Comparison of ENCODE assay signal across 12 mouse cellular contexts in the genomic region with DNA sequence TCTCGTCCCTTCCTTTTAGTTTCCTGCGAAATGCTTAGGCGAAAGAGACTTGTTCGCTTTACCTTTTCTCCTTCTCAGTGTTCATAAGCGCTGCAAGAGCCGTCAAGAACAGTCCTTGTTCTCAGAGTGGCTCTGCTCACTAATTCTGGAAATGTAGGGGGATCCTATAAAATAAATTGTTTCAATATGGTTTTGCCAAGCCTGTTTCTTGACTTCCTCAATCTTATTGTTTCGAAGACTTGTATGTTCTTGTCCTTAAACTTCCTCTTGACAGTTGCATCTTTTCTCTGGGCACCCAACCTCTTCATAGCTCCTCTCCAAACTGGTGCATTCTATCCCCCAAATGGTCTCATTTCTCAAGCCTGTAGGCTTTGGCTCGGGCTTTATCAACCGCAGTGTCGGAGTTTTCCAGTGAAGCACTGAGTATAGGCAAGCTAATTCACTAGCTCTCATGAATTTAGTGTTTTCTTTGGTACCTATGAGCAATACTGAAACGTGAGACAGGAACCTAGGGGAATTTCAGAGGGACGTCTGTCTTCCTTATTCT. TPM values are rescaled to one million over a fixed set of nuclear protein-coding genes. Genes with fewer than 3 reads are reported as not detected.
DNase-seq lines count a peak whose midpoint lies in the region; ATAC-seq and TF ChIP-seq lines count a peak whose summit lies in the region.
"Had no signal": no experiment of that assay in that cellular context is flagged by ENCODE, and none has a peak within 500 bp of the region (broad histone marks: within the 10 kb centered on the region; RNA-seq: fewer than 3 reads in every experiment).

No protein-coding gene starts in this region.

- DNase-seq in cerebellum, postnatal 10 days = peak; percentile 63 to 76
- DNase-seq in midbrain, postnatal 0 days (ENCODE audit: low spot score) = no peak
- DNase-seq in heart, adult 9 months (ENCODE audit: low spot score in 2 of 2) = no peak
- DNase-seq in layer of hippocampus, postnatal 36 days = no peak
- no peak for DNase-seq in lung, adult 18-20 months
- no peak for DNase-seq in heart, embryonic 10.5 days (ENCODE audit: low spot score)
- DNase-seq: adrenal gland, adult 8-10 months had no signal

- H3K27me3 ChIP-seq in embryonic facial prominence, embryonic 12.5 days = peaks cover 68% of the 10 kb centered on the region
- peaks cover 30% of the 10 kb centered on the region for H3K27me3 ChIP-seq in hindbrain, embryonic 16.5 days (replicated peaks; ENCODE audit: control insufficient read depth, insufficient read depth, low read length)
- peaks cover 52% of the 10 kb centered on the region for H3K27me3 ChIP-seq in midbrain, postnatal 0 days (ENCODE audit: insufficient read depth, low read length)
- H3K27me3 ChIP-seq in heart, embryonic 10.5 days (ENCODE audit: insufficient read depth, poor library complexity, severe bottlenecking) = peaks cover 99% of the 10 kb centered on the region

- no peak overlapping the region for H3K27ac ChIP-seq in embryonic facial prominence, embryonic 12.5 days
- peak overlapping the region; percentile 75 for H3K27ac ChIP-seq in hindbrain, embryonic 16.5 days (ENCODE audit: low read depth, low read length)
- no peak overlapping the region; the same call in 1 of the 2 replicates for H3K27ac ChIP-seq in midbrain, postnatal 0 days (ENCODE audit: low read depth, low read length)
- no peak overlapping the region for H3K27ac ChIP-seq in heart, embryonic 10.5 days

- WGBS in embryonic facial prominence, embryonic 12.5 days = 1% methylated on average over 12 of the region's 12 CpGs
- 8% methylated on average over 12 of the region's 12 CpGs for WGBS in hindbrain, embryonic 16.5 days
- 11% methylated on average over 12 of the region's 12 CpGs for whole genome bisulfite sequencing in midbrain, postnatal 0 days
- 2% methylated on average over 12 of the region's 12 CpGs for WGBS in heart, embryonic 10.5 days

- no peak for TF ChIP-seq CTCF in midbrain, postnatal 0 days (IDR thresholded peaks at IDR 0.05)

- H3K9me3 ChIP-seq in embryonic facial prominence, embryonic 12.5 days = no peaks in the 10 kb centered on the region
- H3K9me3 ChIP-seq in hindbrain, embryonic 16.5 days (ENCODE audit: control insufficient read depth, low read length) = no peaks in the 10 kb centered on the region
- no peaks in the 10 kb centered on the region for H3K9me3 ChIP-seq in midbrain, postnatal 0 days (ENCODE audit: low read length)
- H3K9me3 ChIP-seq in heart, embryonic 10.5 days = no peaks in the 10 kb centered on the region

- H3K4me2 ChIP-seq in embryonic facial prominence, embryonic 12.5 days (replicated peaks) = peak overlapping the region; percentile 2; the same call in 1 of the 2 replicates
- H3K4me2 ChIP-seq in hindbrain, embryonic 16.5 days (ENCODE audit: low read length) = peak overlapping the region; percentile 56
- H3K4me2 ChIP-seq in midbrain, postnatal 0 days (ENCODE audit: low read depth, low read length, poor library complexity, severe bottlenecking) = peak overlapping the region; percentile 36
- H3K4me2 ChIP-seq: heart, embryonic 11.5 days; liver, embryonic 11.5 days had no signal

- H3K4me1 ChIP-seq in embryonic facial prominence, embryonic 12.5 days = peaks cover 5% of the 10 kb centered on the region
- H3K4me1 ChIP-seq in hindbrain, embryonic 16.5 days (ENCODE audit: control insufficient read depth, insufficient read depth, low read depth, low read length) = peaks cover 2% of the 10 kb centered on the region; the same call in 1 of the 2 replicates
- no peaks in the 10 kb centered on the region for H3K4me1 ChIP-seq in midbrain, postnatal 0 days (ENCODE audit: insufficient read depth, low read length)
- H3K4me1 ChIP-seq in heart, embryonic 10.5 days = 0 out of 2 replicates have a peak, but pooled peaks cover 3% of the 10 kb centered on the region

- ATAC-seq in embryonic facial prominence, embryonic 12.5 days (ENCODE audit: insufficient number of reproducible peaks, insufficient read depth, low FRiP score, low TSS enrichment) = no peak
- ATAC-seq in hindbrain, embryonic 16.5 days = no peak
- no peak for ATAC-seq in midbrain, postnatal 0 days (ENCODE audit: low FRiP score)

- no peak overlapping the region for H3K9ac ChIP-seq in embryonic facial prominence, embryonic 12.5 days
- peak overlapping the region; percentile 3; the same call in 1 of the 2 replicates for H3K9ac ChIP-seq in hindbrain, embryonic 16.5 days (ENCODE audit: low read depth, low read length)
- H3K9ac ChIP-seq in midbrain, postnatal 0 days (replicated peaks; ENCODE audit: low read length, poor library complexity, severe bottlenecking) = no peak overlapping the region

- H3K4me3 ChIP-seq in embryonic facial prominence, embryonic 12.5 days = no peak overlapping the region
- H3K4me3 ChIP-seq in hindbrain, embryonic 16.5 days (ENCODE audit: low read length) = peak overlapping the region; percentile 18
- H3K4me3 ChIP-seq in midbrain, postnatal 0 days (ENCODE audit: low read depth, low read length) = no peak overlapping the region
- H3K4me3 ChIP-seq in heart, embryonic 10.5 days = no peak overlapping the region

- H3K36me3 ChIP-seq in embryonic facial prominence, embryonic 12.5 days = no peaks in the 10 kb centered on the region
- H3K36me3 ChIP-seq in hindbrain, embryonic 16.5 days (ENCODE audit: control insufficient read depth, insufficient read depth, low read length) = no peaks in the 10 kb centered on the region
- H3K36me3 ChIP-seq in midbrain, postnatal 0 days (ENCODE audit: insufficient read depth, low read length) = no peaks in the 10 kb centered on the region
- no peaks in the 10 kb centered on the region for H3K36me3 ChIP-seq in heart, embryonic 10.5 days

RNA-seq across cellular contexts. Expression of a gene that starts 4.7 kb away (rescaled TPM):
- polyA plus RNA-seq in embryonic facial prominence, embryonic 12.5 days (2016; fragmentation: Nextera tagmentation; extraction: Ambion mirVana) = not detected in 2 replicates
- polyA plus RNA-seq in hindbrain, embryonic 16.5 days (2015; fragmentation: Nextera tagmentation; extraction: Ambion mirVana) = 0.80 and 0.84 TPM in 2 replicates
- total RNA-seq in midbrain, postnatal 0 days (2014; rRNA removed) = 0.19 and 0.38 TPM in 2 replicates
- polyA plus RNA-seq in midbrain, postnatal 0 days (2015; fragmentation: Nextera tagmentation; extraction: Ambion mirVana) = 0.21 and 0.32 TPM in 2 replicates
- total RNA-seq in layer of hippocampus, postnatal 36 days (2021) = not detected
- not detected in 2 replicates for polyA plus RNA-seq in heart, embryonic 10.5 days (2016; fragmentation: Nextera tagmentation; extraction: Ambion mirVana)
- total RNA-seq: adrenal gland, adult 8-10 months had no signal
- polyA plus RNA-seq: kidney, embryonic 16.5 days; liver, embryonic 11.5 days had no signal

RNA-seq across cellular contexts. Expression of a gene that starts 10.5 kb away (rescaled TPM):
- 3.7 and 4.9 TPM in 2 replicates for polyA plus RNA-seq in embryonic facial prominence, embryonic 12.5 days (2016; fragmentation: Nextera tagmentation; extraction: Ambion mirVana)
- polyA plus RNA-seq in hindbrain, embryonic 16.5 days (2015; fragmentation: Nextera tagmentation; extraction: Ambion mirVana) = 7.3 and 7.8 TPM in 2 replicates
- 69.2 and 106 TPM in 2 replicates for total RNA-seq in midbrain, postnatal 0 days (2014; rRNA removed)
- 6.9 and 13.9 TPM in 2 replicates for polyA plus RNA-seq in midbrain, postnatal 0 days (2015; fragmentation: Nextera tagmentation; extraction: Ambion mirVana)
- 10 to 100 TPM; 17.3 to 19.5 TPM for total RNA-seq in layer of hippocampus, postnatal 36 days (2021)
- polyA plus RNA-seq in heart, embryonic 10.5 days (2016; fragmentation: Nextera tagmentation; extraction: Ambion mirVana) = 0.11 TPM in 1 of 2 replicates, not detected in the other
- polyA plus RNA-seq: kidney, embryonic 16.5 days; liver, embryonic 11.5 days had no signal

RNA-seq across cellular contexts. Expression of a gene that starts 20.2 kb away (rescaled TPM):
- polyA plus RNA-seq in embryonic facial prominence, embryonic 12.5 days (2016; fragmentation: Nextera tagmentation; extraction: Ambion mirVana) = 4.8 and 5.4 TPM in 2 replicates
- 14.9 and 15.2 TPM in 2 replicates for polyA plus RNA-seq in hindbrain, embryonic 16.5 days (2015; fragmentation: Nextera tagmentation; extraction: Ambion mirVana)
- total RNA-seq in midbrain, postnatal 0 days (2014; rRNA removed) = 10.7 and 24.8 TPM in 2 replicates
- 4.4 and 8.8 TPM in 2 replicates for polyA plus RNA-seq in midbrain, postnatal 0 days (2015; fragmentation: Nextera tagmentation; extraction: Ambion mirVana)
- total RNA-seq in layer of hippocampus, postnatal 36 days (2021) = 1 to 10 TPM; 2.3 to 4.6 TPM
- 0.04 and 0.30 TPM in 2 replicates for polyA plus RNA-seq in heart, embryonic 10.5 days (2016; fragmentation: Nextera tagmentation; extraction: Ambion mirVana)

RNA-seq across cellular contexts. Expression of a gene that starts 34.8 kb away (rescaled TPM):
- polyA plus RNA-seq in embryonic facial prominence, embryonic 12.5 days (2016; fragmentation: Nextera tagmentation; extraction: Ambion mirVana) = 0.38 and 0.47 TPM in 2 replicates
- polyA plus RNA-seq in hindbrain, embryonic 16.5 days (2015; fragmentation: Nextera tagmentation; extraction: Ambion mirVana) = 1.8 and 2.1 TPM in 2 replicates
- 1.9 TPM in 1 of 2 replicates, not detected in the other for total RNA-seq in midbrain, postnatal 0 days (2014; rRNA removed)
- 0.07 TPM in 1 of 2 replicates, not detected in the other for polyA plus RNA-seq in midbrain, postnatal 0 days (2015; fragmentation: Nextera tagmentation; extraction: Ambion mirVana)
- under 1 TPM; 0.27 to 0.68 TPM for total RNA-seq in layer of hippocampus, postnatal 36 days (2021)
- not detected in 2 replicates for polyA plus RNA-seq in heart, embryonic 10.5 days (2016; fragmentation: Nextera tagmentation; extraction: Ambion mirVana)
- total RNA-seq: adrenal gland, adult 8-10 months had no signal
- polyA plus RNA-seq: heart, embryonic 11.5 days; kidney, embryonic 16.5 days; liver, embryonic 11.5 days had no signal

RNA-seq across cellular contexts. Expression of a gene that starts 48.4 kb away (rescaled TPM):
- polyA plus RNA-seq in embryonic facial prominence, embryonic 12.5 days (2016; fragmentation: Nextera tagmentation; extraction: Ambion mirVana) = 35.3 and 36.5 TPM in 2 replicates
- polyA plus RNA-seq in hindbrain, embryonic 16.5 days (2015; fragmentation: Nextera tagmentation; extraction: Ambion mirVana) = 31.1 and 33.3 TPM in 2 replicates
- 9.2 and 16.7 TPM in 2 replicates for total RNA-seq in midbrain, postnatal 0 days (2014; rRNA removed)
- 22.1 and 27.2 TPM in 2 replicates for polyA plus RNA-seq in midbrain, postnatal 0 days (2015; fragmentation: Nextera tagmentation; extraction: Ambion mirVana)
- 10 to 100 TPM; 36.1 to 52.2 TPM for total RNA-seq in layer of hippocampus, postnatal 36 days (2021)
- 27.6 and 32.1 TPM in 2 replicates for polyA plus RNA-seq in heart, embryonic 10.5 days (2016; fragmentation: Nextera tagmentation; extraction: Ambion mirVana)

Comparison
In these comparisons a context has a peak if more than half of its experiments do, and no peak if none do; other contexts are left out.
1. DNase-seq: peak in cerebellum, postnatal 10 days (2 of 2); none in midbrain, postnatal 0 days (single experiment), heart, adult 9 months (0 of 2), layer of hippocampus, postnatal 36 days (0 of 2), lung, adult 18-20 months (0 of 2) and heart, embryonic 10.5 days (single experiment).
2. H3K4me2 ChIP-seq: peak in every context shown above with its lines; median percentile 56 in hindbrain, embryonic 16.5 days; 36 in midbrain, postnatal 0 days; 2 in embryonic facial prominence, embryonic 12.5 days.